Mouse (Mus musculus): Measurements from ENCODE around the gene Kdm5d. TPM values are rescaled to one million over a fixed set of nuclear protein-coding genes. Genes with fewer than 3 reads are reported as not detected.

Gene Kdm5d
- polyA plus RNA-seq (2015; fragmentation: Nextera tagmentation; extraction: Ambion mirVana), result 8.4 and 8.5 TPM in 2 replicates

GRCm38 (mm10) chrY:897393-898227, at the start of gene Kdm5d:
Gene Kdm5d (plus strand): TSS chrY:897788.
- peak within 1 kb of the TSS; percentile 13; the same call in 1 of the 2 replicates for H3K9ac ChIP-seq
- ATAC-seq (ENCODE audit: low FRiP score, low read depth), result no peak
- 0 out of 2 replicates have a peak within 1 kb of the TSS, but pooled peaks have one; percentile 38 for H3K27ac ChIP-seq (replicated peaks)
- peak within 1 kb of the TSS; percentile 42 for H3K4me3 ChIP-seq
- no peaks in the 10 kb centered on the region for H3K27me3 ChIP-seq
- WGBS, result 0% methylated on average over 34 of the region's 34 CpGs
- H3K9me3 ChIP-seq, result no peaks in the 10 kb centered on the region
- no peaks in the 10 kb centered on the region for H3K4me1 ChIP-seq (replicated peaks)
- H3K36me3 ChIP-seq, result no peaks in the 10 kb centered on the region
- H3K4me2 ChIP-seq, result peak within 1 kb of the TSS; percentile 42

GRCm38 (mm10) chrY:872404-872803, 25.2 kb upstream of the Kdm5d start:
- Histone ChIP-seq H3K27ac (replicated peaks) (peak overlapping the region; percentile 25; the same call in 1 of the 2 replicates), H3K9me3 (no peaks in the 10 kb centered on the region), H3K36me3 (no peaks in the 10 kb centered on the region), H3K27me3 (no peaks in the 10 kb centered on the region), H3K4me2 (no peak overlapping the region), H3K4me3 (no peak overlapping the region), H3K4me1 (replicated peaks) (no peaks in the 10 kb centered on the region), H3K9ac (no peak overlapping the region)
- no peak for ATAC-seq (ENCODE audit: low FRiP score, low read depth)

GRCm38 (mm10) chrY:872855-873549, 24.6 kb upstream of the Kdm5d start:
- peak overlapping the region; percentile 18; the same call in 1 of the 2 replicates for H3K4me3 ChIP-seq
- H3K27ac ChIP-seq (replicated peaks), result peak overlapping the region; percentile 25; the same call in 1 of the 2 replicates
- no peaks in the 10 kb centered on the region for H3K4me1 ChIP-seq (replicated peaks)
- no peak overlapping the region for H3K9ac ChIP-seq
- no peaks in the 10 kb centered on the region for H3K9me3 ChIP-seq
- WGBS, result 33% methylated on average over 8 of the region's 18 CpGs
- no peaks in the 10 kb centered on the region for H3K27me3 ChIP-seq
- ATAC-seq (ENCODE audit: low FRiP score, low read depth), result peak; percentile 76
- H3K4me2 ChIP-seq, result peak overlapping the region; percentile 15; the same call in 1 of the 2 replicates
- no peaks in the 10 kb centered on the region for H3K36me3 ChIP-seq

Small RNAs within 50 kb of the gene (microRNA-seq; reads per million reads assigned to microRNA genes)
- not detected for gene Gm47281

Other genes with a start within 250 kb of the Kdm5d start
- gene Zfy1, start 100.4 kb upstream of the Kdm5d start, polyA plus RNA-seq (2015; fragmentation: Nextera tagmentation; extraction: Ambion mirVana), result not detected in 2 replicates
- gene Uba1y, start 79.1 kb upstream of the Kdm5d start, polyA plus RNA-seq (2015; fragmentation: Nextera tagmentation; extraction: Ambion mirVana), result 0.04 and 0.16 TPM in 2 replicates
- gene Eif2s3y, start 112.8 kb downstream of the Kdm5d start, polyA plus RNA-seq (2015; fragmentation: Nextera tagmentation; extraction: Ambion mirVana), result 37.5 and 38.9 TPM in 2 replicates